Comparison of ENCODE assay signal across 18 mouse cellular contexts in the genomic region with DNA sequence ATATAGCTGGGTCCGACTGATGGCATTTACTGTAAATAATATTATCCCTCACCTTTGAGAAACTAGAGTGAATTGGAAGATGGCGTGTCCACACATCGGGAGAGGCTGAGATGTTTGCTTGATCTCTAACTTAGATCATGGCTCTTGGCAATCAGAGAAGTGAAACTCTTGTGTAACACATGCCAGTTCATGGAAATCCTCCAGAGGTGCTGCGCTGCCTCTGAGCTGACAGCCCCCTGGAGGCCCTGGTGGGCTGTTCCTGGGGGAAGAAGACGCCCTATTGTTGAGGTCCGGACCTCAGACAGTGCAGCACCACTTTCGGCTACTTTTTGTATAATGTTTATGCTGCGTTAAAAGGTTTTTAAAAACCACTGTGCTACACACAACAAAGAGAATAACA.
"Had no signal": no experiment of that assay in that cellular context is flagged by ENCODE, and none has a peak within 500 bp of the region (broad histone marks: within the 10 kb centered on the region; RNA-seq: fewer than 3 reads in every experiment).

No protein-coding gene starts in this region.

- H3K27ac ChIP-seq: kidney, embryonic 15.5 days; limb, embryonic 12.5 days; limb, embryonic 15.5 days; liver, embryonic 12.5 days; liver, embryonic 15.5 days; midbrain, embryonic 10.5 days; midbrain, embryonic 13.5 days had no signal

- DNase-seq: kidney, adult 8-10 months; kidney, postnatal 10 days; kidney, postnatal 36 days; layer of hippocampus, postnatal 36 days; left cerebral cortex, postnatal 4 days; lung, adult 18-20 months; right cerebral cortex, postnatal 25 days; spleen, adult 18-20 months; thymus, adult 18-20 months; thymus, postnatal 36 days had no signal

- H3K4me3 ChIP-seq: kidney, embryonic 15.5 days; limb, embryonic 12.5 days; limb, embryonic 15.5 days; liver, embryonic 12.5 days; liver, embryonic 15.5 days; midbrain, embryonic 10.5 days; midbrain, embryonic 13.5 days had no signal

- H3K9ac ChIP-seq: kidney, embryonic 15.5 days; limb, embryonic 12.5 days; limb, embryonic 15.5 days; liver, embryonic 12.5 days; liver, embryonic 15.5 days; midbrain, embryonic 13.5 days had no signal

- H3K4me1 ChIP-seq: kidney, embryonic 15.5 days; limb, embryonic 12.5 days; limb, embryonic 15.5 days; liver, embryonic 12.5 days; liver, embryonic 15.5 days; midbrain, embryonic 10.5 days; midbrain, embryonic 13.5 days had no signal

- H3K9me3 ChIP-seq: kidney, embryonic 15.5 days; limb, embryonic 12.5 days; limb, embryonic 15.5 days; liver, embryonic 12.5 days; liver, embryonic 15.5 days; midbrain, embryonic 10.5 days; midbrain, embryonic 13.5 days had no signal

- H3K4me2 ChIP-seq: kidney, embryonic 15.5 days; limb, embryonic 12.5 days; limb, embryonic 15.5 days; liver, embryonic 12.5 days; liver, embryonic 15.5 days; midbrain, embryonic 13.5 days had no signal

- ATAC-seq: intestine, postnatal 0 days; liver, embryonic 12.5 days; midbrain, embryonic 13.5 days had no signal

- H3K27me3 ChIP-seq: kidney, embryonic 15.5 days; limb, embryonic 12.5 days; limb, embryonic 15.5 days; liver, embryonic 12.5 days; liver, embryonic 15.5 days; midbrain, embryonic 13.5 days had no signal

- H3K36me3 ChIP-seq: kidney, embryonic 15.5 days; limb, embryonic 12.5 days; limb, embryonic 15.5 days; liver, embryonic 12.5 days; liver, embryonic 15.5 days; midbrain, embryonic 10.5 days; midbrain, embryonic 13.5 days had no signal
